Mouse (Mus musculus) gastrocnemius, postnatal 10 days (tissue): ENCODE data around the gene Atr. TPM values are rescaled to one million over a fixed set of nuclear protein-coding genes. Genes with fewer than 3 reads are reported as not detected.

Experiments
- DNase-seq: peaks from one replicate; pipeline ENCODE4 v3.0.0; 2021; ENCODE audit warnings: mixed read lengths
- long read RNA-seq, 2 experiments: library from polyadenylated mRNA; stranded (forward); transcript quantifications; one replicate each; pipeline ENCODE4 v2.0.0; 2021
- total RNA-seq, 2 experiments: library from RNA; stranded (reverse); gene quantifications; 2 replicates each; pipeline ENCODE4 v1.2.3; 2021

Gene Atr
- 1 to 10 TPM; 5.9 to 8.8 TPM for total RNA-seq
- long read RNA-seq, experiment 1 = 0 reads
- long read RNA-seq, experiment 2, full-length matches to known transcripts = 1 of 3 reads
- long read RNA-seq, experiment 2, partial matches to known transcripts = 1 of 3 reads
- long read RNA-seq, experiment 2, other reads (novel, unspliced or antisense) = 1 of 3 reads

- DNase-seq = peak; percentile 92
Measured at GRCm38 (mm10) chr9:95857414-95858026, at the start of gene Atr. TSS of gene Atr (plus strand) at chr9:95857597.

- no peak for DNase-seq
Measured at GRCm38 (mm10) chr9:95809596-95809995, 47.8 kb upstream of the Atr start.

- no peak for DNase-seq
Measured at GRCm38 (mm10) chr9:95811817-95812216, 45.6 kb upstream of the Atr start.

- no peak for DNase-seq
Measured at GRCm38 (mm10) chr9:95813721-95814531, 43.5 kb upstream of the Atr start.

GRCm38 (mm10) chr9:95815015-95815673 is 42.3 kb upstream of the Atr start:
- DNase-seq = no peak

GRCm38 (mm10) chr9:95815706-95816105 is 41.7 kb upstream of the Atr start:
- no peak for DNase-seq

GRCm38 (mm10) chr9:95822531-95822930 is 34.9 kb upstream of the Atr start:
- no peak for DNase-seq

- DNase-seq = no peak
Measured at GRCm38 (mm10) chr9:95827565-95827964, 29.8 kb upstream of the Atr start.

GRCm38 (mm10) chr9:95832758-95833157 is 24.6 kb upstream of the Atr start:
- no peak for DNase-seq

GRCm38 (mm10) chr9:95834799-95835198 is 22.6 kb upstream of the Atr start:
- no peak for DNase-seq

- no peak for DNase-seq
Measured at GRCm38 (mm10) chr9:95835741-95836140, 21.7 kb upstream of the Atr start.

- DNase-seq = no peak
Measured at GRCm38 (mm10) chr9:95839424-95839823, 18.0 kb upstream of the Atr start.

GRCm38 (mm10) chr9:95844825-95845460 is 12.5 kb upstream of the Atr start, which contains the start of gene Pls1:
TSS of gene Pls1 (minus strand) at chr9:95845311.
- peak; percentile 73 for DNase-seq

- DNase-seq = no peak
Measured at GRCm38 (mm10) chr9:95845711-95846110, 11.7 kb upstream of the Atr start.

- no peak for DNase-seq
Measured at GRCm38 (mm10) chr9:95851671-95852070, 5.7 kb upstream of the Atr start.

GRCm38 (mm10) chr9:95852896-95853295 is 4.5 kb upstream of the Atr start:
- peak; percentile 79 for DNase-seq

- no peak for DNase-seq
Measured at GRCm38 (mm10) chr9:95854891-95855290, 2.5 kb upstream of the Atr start.

GRCm38 (mm10) chr9:95856004-95856403 is 1.4 kb upstream of the Atr start:
- no peak for DNase-seq

- peak; percentile 14 for DNase-seq
Measured at GRCm38 (mm10) chr9:95858027-95858570, 702 bp downstream of the Atr start.

- DNase-seq = no peak
Measured at GRCm38 (mm10) chr9:95878246-95878645, 20.8 kb downstream of the Atr start.

- DNase-seq = no peak
Measured at GRCm38 (mm10) chr9:95882751-95883150, 25.4 kb downstream of the Atr start.

GRCm38 (mm10) chr9:95897392-95897791 is 40.0 kb downstream of the Atr start:
- no peak for DNase-seq
